Mouse (Mus musculus) limb, embryonic 11.5 days (tissue): ENCODE data around the gene Cd47. TPM values are rescaled to one million over a fixed set of nuclear protein-coding genes. Genes with fewer than 3 reads are reported as not detected.

Experiments used
- ATAC-seq: fragments of 200-750 bp; cut with Nextera tagmentation; 2 replicates; pipeline ENCODE4 v1.8.0; 2017; ENCODE audit warnings: low read depth; ENCODE audit not compliant: insufficient number of reproducible peaks, low FRiP score, low TSS enrichment
- DNase-seq: peaks from one replicate; pipeline ENCODE4 v3.0.0-alpha.2; 2015; ENCODE audit warnings: low spot score
- H3K27ac ChIP-seq: fragments of 300-500 bp; sonication (generic); replicated peaks from 2 replicates; pipeline ENCODE4 v1.5.1; 2014; ENCODE audit warnings: low read depth, mild to moderate bottlenecking, low read length
- H3K27me3 ChIP-seq: fragments of 300-500 bp; sonication (generic); 2 replicates; pipeline ENCODE4 v1.6.1; 2014; ENCODE audit warnings: mild to moderate bottlenecking, low read length, mixed read lengths; ENCODE audit not compliant: control insufficient read depth, insufficient read depth
- H3K36me3 ChIP-seq: fragments of 300-500 bp; sonication (generic); 2 replicates; pipeline ENCODE4 v1.6.1; 2014; ENCODE audit warnings: mild to moderate bottlenecking, low read length, moderate library complexity, mixed read lengths; ENCODE audit not compliant: control insufficient read depth, insufficient read depth
- H3K4me1 ChIP-seq: fragments of 300-500 bp; sonication (generic); 2 replicates; pipeline ENCODE4 v1.6.1; 2014; ENCODE audit warnings: low read length, mixed read lengths; ENCODE audit not compliant: control insufficient read depth, insufficient read depth
- H3K4me2 ChIP-seq: fragments of 300-500 bp; sonication (generic); 2 replicates; pipeline ENCODE4 v1.6.1; 2014; ENCODE audit warnings: low read depth, mild to moderate bottlenecking, moderate library complexity; ENCODE audit not compliant: severe bottlenecking
- H3K4me3 ChIP-seq: fragments of 300-500 bp; sonication (generic); 2 replicates; pipeline ENCODE4 v1.5.1; 2014; ENCODE audit warnings: low read depth, low read length
- H3K9ac ChIP-seq: fragments of 300-500 bp; sonication (generic); 2 replicates; pipeline ENCODE4 v1.6.1; 2014; ENCODE audit warnings: mild to moderate bottlenecking, low read length
- H3K9me3 ChIP-seq: fragments of 300-500 bp; sonication (generic); 2 replicates; pipeline ENCODE4 v1.6.1; 2016; ENCODE audit warnings: low read length; ENCODE audit not compliant: control insufficient read depth
- WGBS: fragments of 180-500 bp; shearing (Covaris S2); extraction: QIAGEN DNeasy Blood & Tissue Kit; methylation state at CpG from one replicate; pipeline ENCODE4 v1.1.7; 2014; 5-methylcytosine and 5-hydroxymethylcytosine counted together
- polyA plus RNA-seq: library from polyadenylated mRNA; unstranded; fragments of >200 nt; fragmentation: Nextera tagmentation; extraction: Ambion mirVana; gene quantifications from 2 replicates; pipeline ENCODE4 v1.2.1, GENCODE M21; 2014

Gene Cd47
- polyA plus RNA-seq, 1 experiment from 2014 or later = 32.7 TPM

DNA sequence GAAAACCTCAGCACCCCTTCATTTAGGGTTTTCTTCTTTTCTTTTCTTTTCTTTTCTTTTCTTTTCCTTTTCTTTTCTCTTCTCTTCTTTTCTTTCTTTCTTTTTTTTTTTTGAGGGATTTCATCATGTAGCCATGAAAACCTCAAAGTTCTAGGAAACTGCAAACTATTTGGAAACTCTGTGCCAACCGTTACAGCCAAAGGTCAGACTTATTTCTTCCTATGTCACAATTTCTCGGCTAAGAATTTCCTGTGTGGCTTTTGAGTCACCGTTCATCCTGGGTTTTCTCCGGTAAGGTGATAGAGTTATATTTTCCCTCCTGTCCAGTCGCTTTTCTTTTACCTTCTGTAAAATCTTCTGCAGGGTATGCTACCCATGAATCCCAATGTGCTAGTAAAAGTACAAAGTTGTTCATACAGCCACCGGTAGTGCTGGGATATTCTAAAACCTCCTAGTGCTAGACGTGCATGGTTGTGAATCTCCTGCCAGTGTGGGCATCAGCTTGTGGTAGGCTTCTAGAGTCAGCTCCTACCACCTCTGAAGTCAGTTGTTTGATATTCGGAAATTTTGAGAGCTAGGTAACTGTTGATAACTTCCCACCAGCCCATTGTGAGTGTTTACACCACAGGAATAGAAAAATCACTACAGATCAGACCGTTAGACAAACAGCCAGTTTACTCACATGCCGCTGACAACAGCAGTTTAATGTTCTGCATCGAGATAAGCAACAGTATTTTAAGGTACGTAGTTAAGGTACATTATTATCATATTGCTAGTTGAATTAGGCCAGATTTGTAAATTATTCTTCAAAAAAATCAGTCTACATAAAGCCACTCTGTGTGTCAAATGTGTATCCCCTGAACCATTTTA is 29.8 kb upstream of the Cd47 start:
- ATAC-seq = no peak
- whole genome bisulfite sequencing = 92% methylated on average over 12 of the region's 12 CpGs
- H3K4me2 ChIP-seq = no peak overlapping the region
- H3K27me3 ChIP-seq = no peaks in the 10 kb centered on the region
- H3K9ac ChIP-seq = no peak overlapping the region
- no peak overlapping the region for H3K4me3 ChIP-seq
- DNase-seq = no peak
- H3K27ac ChIP-seq = no peak overlapping the region
- no peaks in the 10 kb centered on the region for H3K36me3 ChIP-seq
- H3K9me3 ChIP-seq = no peaks in the 10 kb centered on the region
- H3K4me1 ChIP-seq = no peaks in the 10 kb centered on the region

GRCm38 (mm10) chr16:49771609-49772396 is 28.5 kb upstream of the Cd47 start:
- H3K9ac ChIP-seq = no peak overlapping the region
- H3K4me2 ChIP-seq = no peak overlapping the region
- no peak overlapping the region for H3K4me3 ChIP-seq
- H3K27ac ChIP-seq = no peak overlapping the region
- no peaks in the 10 kb centered on the region for H3K27me3 ChIP-seq
- no peaks in the 10 kb centered on the region for H3K36me3 ChIP-seq
- no peak for ATAC-seq
- no peaks in the 10 kb centered on the region for H3K4me1 ChIP-seq
- H3K9me3 ChIP-seq = no peaks in the 10 kb centered on the region
- 94% methylated on average over 7 of the region's 7 CpGs for WGBS
- DNase-seq = no peak

GRCm38 (mm10) chr16:49772576-49772975 is 27.8 kb upstream of the Cd47 start:
- no peaks in the 10 kb centered on the region for H3K9me3 ChIP-seq
- DNase-seq (no peak), ATAC-seq (no peak)
- H3K36me3 ChIP-seq = no peaks in the 10 kb centered on the region
- no peak overlapping the region for H3K27ac ChIP-seq
- H3K27me3 ChIP-seq = no peaks in the 10 kb centered on the region
- no peak overlapping the region for H3K4me2 ChIP-seq
- WGBS = 33% methylated on average over 1 of the region's 1 CpGs
- no peak overlapping the region for H3K4me3 ChIP-seq
- no peaks in the 10 kb centered on the region for H3K4me1 ChIP-seq
- H3K9ac ChIP-seq = no peak overlapping the region

GRCm38 (mm10) chr16:49773068-49773467 is 27.3 kb upstream of the Cd47 start:
- H3K27ac ChIP-seq = no peak overlapping the region

DNA sequence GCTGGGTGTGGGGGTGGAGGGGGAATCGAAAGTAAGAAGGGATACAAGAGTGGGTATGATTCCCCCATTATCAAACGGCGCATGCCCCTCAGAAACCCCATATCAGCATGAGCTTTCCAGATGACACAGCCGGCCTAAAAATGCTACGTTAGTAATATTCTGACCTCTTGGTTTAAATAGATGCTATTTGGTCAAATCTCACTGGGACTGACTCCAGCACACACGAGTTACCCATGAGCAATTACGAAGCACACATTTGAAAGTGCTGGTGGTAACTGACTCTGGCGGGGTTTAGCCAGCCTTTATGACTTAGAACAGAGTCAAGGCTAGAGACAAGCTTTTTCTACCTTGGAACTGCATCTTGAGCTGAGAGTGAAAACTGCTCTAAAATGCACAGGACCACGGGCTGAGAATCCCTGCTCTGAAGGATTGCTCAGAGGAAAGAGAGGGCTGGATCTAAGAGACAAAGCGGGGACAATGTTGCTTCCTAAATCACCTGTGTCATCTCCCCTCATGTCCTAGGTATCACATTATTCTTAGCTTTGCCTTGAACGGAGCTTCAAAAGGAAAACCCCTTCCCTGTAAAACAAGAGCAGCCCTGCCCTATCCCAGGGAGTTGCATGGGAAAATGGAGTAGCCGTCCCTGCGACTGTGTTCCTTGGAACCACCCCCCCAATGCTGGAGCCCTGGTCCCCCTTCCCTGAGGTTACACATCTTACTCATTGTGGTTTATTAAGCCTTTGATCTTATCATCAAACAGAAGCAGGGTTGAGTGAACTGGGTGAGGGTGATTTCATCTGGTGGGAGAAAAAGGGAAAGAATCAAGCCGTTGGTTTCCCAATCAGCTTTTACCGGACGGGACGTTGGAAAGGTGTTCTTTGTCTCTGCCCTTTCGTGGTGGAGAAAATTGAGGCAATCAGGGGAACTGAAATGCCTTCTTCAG is 26.0 kb upstream of the Cd47 start:
- Histone ChIP-seq H3K4me3 (no peak overlapping the region), H3K4me2 (no peak overlapping the region), H3K9ac (no peak overlapping the region), H3K27me3 (no peaks in the 10 kb centered on the region), H3K36me3 (no peaks in the 10 kb centered on the region), H3K9me3 (no peaks in the 10 kb centered on the region), H3K4me1 (no peaks in the 10 kb centered on the region), H3K27ac (no peak overlapping the region)
- DNase-seq (no peak), ATAC-seq (no peak)
- 79% methylated on average over 18 of the region's 18 CpGs for WGBS

More at GRCm38 (mm10) chr16:49773068-49773467, 27.3 kb upstream of the Cd47 start:
- H3K9me3 ChIP-seq = no peaks in the 10 kb centered on the region
- no peaks in the 10 kb centered on the region for H3K27me3 ChIP-seq
- H3K4me3 ChIP-seq = no peak overlapping the region
- H3K36me3 ChIP-seq = no peaks in the 10 kb centered on the region
- no peak overlapping the region for H3K4me2 ChIP-seq
- ATAC-seq = no peak
- H3K9ac ChIP-seq = no peak overlapping the region
- WGBS = 86% methylated on average over 1 of the region's 1 CpGs
- no peak for DNase-seq
- H3K4me1 ChIP-seq = no peaks in the 10 kb centered on the region

DNA sequence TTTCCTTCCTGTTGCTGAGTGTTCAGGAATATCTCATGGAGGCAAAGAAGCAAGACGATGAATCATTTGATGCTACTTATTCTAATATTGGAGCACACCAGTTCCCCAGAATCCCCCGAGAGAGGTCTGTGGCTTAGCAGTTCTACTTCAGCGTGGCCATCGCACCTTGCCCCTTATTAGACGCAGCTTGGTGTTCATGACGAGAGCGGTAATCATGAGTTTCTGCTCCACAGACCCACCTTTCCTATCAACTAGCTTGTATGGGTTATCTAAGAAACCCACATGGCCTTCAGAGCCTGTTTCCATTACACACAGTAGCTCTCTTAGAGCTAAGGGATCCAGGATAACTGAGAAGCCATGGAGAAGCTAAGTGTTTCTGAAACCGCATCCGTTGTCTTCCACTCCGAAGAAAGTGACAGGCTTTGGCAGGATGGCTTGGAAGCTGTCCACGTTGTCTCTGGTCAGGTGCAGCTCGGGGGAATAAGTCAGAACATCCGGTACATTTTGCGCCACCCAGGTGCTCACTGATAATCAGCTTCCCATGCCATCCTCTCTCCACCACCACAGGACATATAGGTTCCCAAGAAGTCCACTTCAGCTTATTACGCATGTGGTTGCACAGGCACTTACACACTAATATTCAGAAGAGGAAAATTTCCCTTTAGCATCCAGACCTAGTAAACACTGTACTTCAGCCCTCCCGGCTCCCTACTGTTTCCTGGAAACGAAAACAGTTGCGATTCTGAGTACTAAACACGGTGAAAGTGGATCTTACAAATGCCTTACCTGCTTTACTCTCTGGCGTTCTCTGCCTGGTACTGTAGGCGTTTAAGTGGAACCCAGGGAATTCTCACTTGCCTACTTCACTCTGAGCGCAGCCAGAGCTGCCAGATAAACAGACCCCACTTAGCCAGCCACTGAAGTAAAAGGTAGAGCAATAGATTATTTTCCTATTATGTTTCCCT is 25.0 kb upstream of the Cd47 start:
- no peaks in the 10 kb centered on the region for H3K27me3 ChIP-seq
- H3K4me3 ChIP-seq = no peak overlapping the region
- no peak overlapping the region for H3K27ac ChIP-seq
- H3K9me3 ChIP-seq = no peaks in the 10 kb centered on the region
- DNase-seq (no peak), ATAC-seq (no peak)
- WGBS = 87% methylated on average over 22 of the region's 22 CpGs
- H3K4me1 ChIP-seq = no peaks in the 10 kb centered on the region
- H3K36me3 ChIP-seq = no peaks in the 10 kb centered on the region
- no peak overlapping the region for H3K4me2 ChIP-seq
- no peak overlapping the region for H3K9ac ChIP-seq

DNA sequence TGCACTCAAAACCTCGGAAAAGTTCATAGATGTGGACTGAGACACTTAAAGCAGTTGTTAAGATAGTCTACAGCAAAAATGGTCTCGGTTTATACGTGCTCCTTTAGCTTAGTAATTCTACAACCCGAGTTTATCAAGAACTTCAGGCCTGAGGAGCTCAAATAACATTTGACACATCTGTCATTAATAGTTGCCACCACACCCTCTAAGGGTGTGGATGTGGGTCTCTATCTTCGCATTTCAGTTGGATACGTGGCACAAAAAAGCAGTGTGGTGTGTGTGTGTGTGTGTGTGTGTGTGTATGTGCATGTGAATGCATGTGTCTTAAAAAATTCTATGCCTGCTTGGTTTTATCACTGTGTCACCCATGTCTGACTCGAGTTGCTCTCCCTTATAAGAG is 23.4 kb upstream of the Cd47 start:
- no peaks in the 10 kb centered on the region for H3K27me3 ChIP-seq
- no peaks in the 10 kb centered on the region for H3K9me3 ChIP-seq
- no peak overlapping the region for H3K27ac ChIP-seq
- no peak overlapping the region for H3K4me3 ChIP-seq
- no peaks in the 10 kb centered on the region for H3K36me3 ChIP-seq
- H3K4me1 ChIP-seq = no peaks in the 10 kb centered on the region
- no peak overlapping the region for H3K9ac ChIP-seq
- ATAC-seq = no peak
- no peak for DNase-seq
- H3K4me2 ChIP-seq = no peak overlapping the region
- WGBS = 81% methylated on average over 7 of the region's 7 CpGs
